Comparison of ENCODE assay signal across 10 mouse cellular contexts in genomic region chr10:17418227-17418685, GRCm38 (mm10).
DNase-seq lines count a peak whose midpoint lies in the region; ATAC-seq and TF ChIP-seq lines count a peak whose summit lies in the region.
"Had no signal": no experiment of that assay in that cellular context is flagged by ENCODE, and none has a peak within 500 bp of the region (broad histone marks: within the 10 kb centered on the region; RNA-seq: fewer than 3 reads in every experiment).

No protein-coding gene starts in this region.

- H3K27ac ChIP-seq in heart, embryonic 11.5 days (ENCODE audit: low read depth, low read length), result no peak overlapping the region
- peak overlapping the region; percentile 50 for H3K27ac ChIP-seq in left cerebral cortex, adult 2 months
- H3K27ac ChIP-seq in forebrain, embryonic 11.5 days (ENCODE audit: low read depth, low read length), result no peak overlapping the region
- H3K27ac ChIP-seq in forebrain, embryonic 16.5 days (ENCODE audit: low read length), result no peak overlapping the region
- H3K27ac ChIP-seq: midbrain, embryonic 12.5 days had no signal

- H3K27me3 ChIP-seq in heart, embryonic 11.5 days (ENCODE audit: control insufficient read depth, insufficient read depth, low read length), result no peaks in the 10 kb centered on the region
- no peaks in the 10 kb centered on the region for H3K27me3 ChIP-seq in forebrain, embryonic 11.5 days (ENCODE audit: control insufficient read depth, insufficient read depth, low read length)
- no peaks in the 10 kb centered on the region for H3K27me3 ChIP-seq in forebrain, embryonic 16.5 days (replicated peaks; ENCODE audit: control insufficient read depth, insufficient read depth, low read length)
- H3K27me3 ChIP-seq: midbrain, embryonic 12.5 days had no signal

- intact Hi-C loops in left cerebral cortex, adult 2 months (cut with DNase I), result loop anchor here (2.0 kb wide), 1 partner anchor 305 kb away; the partner anchor contains the start of gene Cited2

- H3K9me3 ChIP-seq in heart, embryonic 11.5 days (replicated peaks; ENCODE audit: control insufficient read depth, low read length), result no peaks in the 10 kb centered on the region
- no peaks in the 10 kb centered on the region for H3K9me3 ChIP-seq in forebrain, embryonic 11.5 days (ENCODE audit: control insufficient read depth, low read length)
- no peaks in the 10 kb centered on the region for H3K9me3 ChIP-seq in forebrain, embryonic 16.5 days (ENCODE audit: control insufficient read depth, low read length)
- H3K9me3 ChIP-seq: midbrain, embryonic 12.5 days had no signal

- no peak for TF ChIP-seq CTCF in left cerebral cortex, adult 2 months (IDR thresholded peaks at IDR 0.05)

- 77% methylated on average over 7 of the region's 7 CpGs for WGBS in heart, embryonic 11.5 days (ENCODE audit: insufficient replicate concordance)
- WGBS in forebrain, embryonic 11.5 days, result 77% methylated on average over 7 of the region's 7 CpGs
- 67% methylated on average over 7 of the region's 7 CpGs for WGBS in forebrain, embryonic 16.5 days

- peak; percentile 94 for DNase-seq in heart, adult 11 months
- peak; percentile 7 for DNase-seq in right cerebral cortex, postnatal 25 days
- no peak for DNase-seq in right cerebral cortex, postnatal 10 days (ENCODE audit: low spot score in 2 of 2)
- no peak for DNase-seq in left cerebral cortex, adult 2 months (ENCODE audit: extremely low spot score in 1 of 2, low spot score in 2 of 2)
- DNase-seq in spleen, postnatal 4 days (ENCODE audit: low spot score in 2 of 2), result peak; percentile 18 to 59
- no peak for DNase-seq in forebrain, embryonic 11.5 days (ENCODE audit: low spot score)
- DNase-seq: cerebellum, adult 8-10 months had no signal

- ATAC-seq in heart, embryonic 11.5 days (replicated peaks; ENCODE audit: insufficient number of reproducible peaks, low FRiP score, low TSS enrichment), result no peak
- no peak for ATAC-seq in forebrain, embryonic 11.5 days (replicated peaks; ENCODE audit: low FRiP score)
- no peak for ATAC-seq in forebrain, embryonic 16.5 days

- H3K4me1 ChIP-seq in heart, embryonic 11.5 days (ENCODE audit: control insufficient read depth, insufficient read depth, low read length), result no peaks in the 10 kb centered on the region
- H3K4me1 ChIP-seq in forebrain, embryonic 11.5 days (replicated peaks; ENCODE audit: control insufficient read depth, insufficient read depth, low read length), result no peaks in the 10 kb centered on the region
- H3K4me1 ChIP-seq in forebrain, embryonic 16.5 days (replicated peaks; ENCODE audit: control insufficient read depth, insufficient read depth, low read length), result no peaks in the 10 kb centered on the region
- H3K4me1 ChIP-seq: midbrain, embryonic 12.5 days had no signal

- H3K9ac ChIP-seq in heart, embryonic 11.5 days (ENCODE audit: low read depth, low read length), result no peak overlapping the region
- H3K9ac ChIP-seq in forebrain, embryonic 11.5 days (ENCODE audit: low read length), result no peak overlapping the region
- H3K9ac ChIP-seq in forebrain, embryonic 16.5 days (replicated peaks; ENCODE audit: low read depth, low read length), result no peak overlapping the region
- H3K9ac ChIP-seq: midbrain, embryonic 12.5 days had no signal

- H3K36me3 ChIP-seq in heart, embryonic 11.5 days (ENCODE audit: control insufficient read depth, insufficient read depth, low read length), result no peaks in the 10 kb centered on the region
- no peaks in the 10 kb centered on the region for H3K36me3 ChIP-seq in forebrain, embryonic 11.5 days (ENCODE audit: control insufficient read depth, insufficient read depth, low read length)
- no peaks in the 10 kb centered on the region for H3K36me3 ChIP-seq in forebrain, embryonic 16.5 days (ENCODE audit: control insufficient read depth, insufficient read depth)
- H3K36me3 ChIP-seq: midbrain, embryonic 12.5 days had no signal

- H3K4me3 ChIP-seq in heart, embryonic 11.5 days (ENCODE audit: low read depth, low read length), result no peak overlapping the region
- no peak overlapping the region for H3K4me3 ChIP-seq in left cerebral cortex, adult 2 months
- no peak overlapping the region for H3K4me3 ChIP-seq in forebrain, embryonic 11.5 days (ENCODE audit: low read depth, low read length)
- no peak overlapping the region for H3K4me3 ChIP-seq in forebrain, embryonic 16.5 days (replicated peaks; ENCODE audit: low read length)
- H3K4me3 ChIP-seq: midbrain, embryonic 12.5 days had no signal

- no peak overlapping the region for H3K4me2 ChIP-seq in heart, embryonic 11.5 days
- H3K4me2 ChIP-seq in forebrain, embryonic 11.5 days (ENCODE audit: low read depth, low read length, severe bottlenecking), result no peak overlapping the region
- no peak overlapping the region for H3K4me2 ChIP-seq in forebrain, embryonic 16.5 days (ENCODE audit: low read length)
- H3K4me2 ChIP-seq: midbrain, embryonic 12.5 days had no signal

Comparison
In these comparisons a context has a peak if more than half of its experiments do, and no peak if none do; other contexts are left out.
1. DNase-seq: peak in heart, adult 11 months (single experiment), right cerebral cortex, postnatal 25 days (single experiment) and spleen, postnatal 4 days (2 of 2); none in right cerebral cortex, postnatal 10 days (0 of 2), left cerebral cortex, adult 2 months (0 of 2) and forebrain, embryonic 11.5 days (single experiment).